ENCODE assay signal across 18 mouse cellular contexts in the genomic region with DNA sequence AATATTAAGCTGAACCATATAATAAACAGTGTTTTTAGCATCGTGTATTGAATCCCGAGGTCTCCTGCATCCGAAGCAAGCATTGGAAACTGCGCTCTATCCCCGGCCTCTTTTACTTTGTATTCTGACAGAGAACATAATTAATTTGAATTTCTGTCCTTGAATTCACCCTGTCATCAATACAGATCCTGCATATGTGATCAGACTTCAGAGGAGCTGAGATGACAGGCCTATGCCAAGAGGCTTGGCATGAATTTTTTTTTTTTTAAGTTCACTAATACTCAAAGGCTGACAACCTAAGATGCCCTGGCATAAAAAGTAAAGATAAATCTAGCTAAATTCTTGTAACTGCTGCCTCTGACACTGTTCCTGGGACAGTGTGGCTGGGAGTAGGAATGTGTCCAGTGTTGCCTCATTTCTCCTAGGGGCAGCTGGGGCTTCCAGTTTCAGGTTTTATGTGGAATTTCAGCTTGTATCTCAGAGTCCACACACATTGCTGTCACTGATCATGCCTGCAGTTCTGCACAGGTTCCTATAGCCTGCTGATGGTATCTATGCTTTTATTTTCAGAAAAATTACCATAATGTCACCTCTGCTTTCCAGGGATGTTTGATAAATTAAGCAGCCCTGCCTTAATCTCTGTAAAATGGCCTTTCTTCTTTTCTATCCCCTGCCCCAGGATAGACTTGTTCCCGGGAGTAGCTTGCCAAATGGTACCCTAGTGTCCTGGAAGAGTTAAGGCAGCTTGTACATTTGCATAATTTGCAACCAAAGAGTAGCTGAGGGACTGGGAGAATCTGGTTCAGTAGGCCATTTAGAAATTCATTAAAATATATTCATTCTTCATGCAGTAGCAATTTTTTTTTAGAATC.
A peak's percentile ranks its signal among the peaks of the same experiment; 100 is the strongest.
DNase-seq lines count a peak whose midpoint lies in the region; ATAC-seq and TF ChIP-seq lines count a peak whose summit lies in the region.
"Had no signal": no experiment of that assay in that cellular context is flagged by ENCODE, and none has a peak within 500 bp of the region (broad histone marks: within the 10 kb centered on the region; RNA-seq: fewer than 3 reads in every experiment).

No protein-coding gene starts in this region.

- no peak overlapping the region for H3K4me2 ChIP-seq in forebrain, embryonic 11.5 days (ENCODE audit: low read depth, low read length, severe bottlenecking)
- no peak overlapping the region for H3K4me2 ChIP-seq in forebrain, embryonic 13.5 days
- no peak overlapping the region for H3K4me2 ChIP-seq in hindbrain, embryonic 15.5 days
- H3K4me2 ChIP-seq in midbrain, postnatal 0 days (ENCODE audit: low read depth, low read length, poor library complexity, severe bottlenecking): no peak overlapping the region
- H3K4me2 ChIP-seq: embryonic facial prominence, embryonic 13.5 days; liver, embryonic 12.5 days; lung, embryonic 15.5 days had no signal

- no peaks in the 10 kb centered on the region for H3K9me3 ChIP-seq in forebrain, embryonic 11.5 days (ENCODE audit: control insufficient read depth, low read length)
- H3K9me3 ChIP-seq in forebrain, embryonic 10.5 days: no peaks in the 10 kb centered on the region
- no peaks in the 10 kb centered on the region for H3K9me3 ChIP-seq in forebrain, embryonic 13.5 days (replicated peaks)
- no peaks in the 10 kb centered on the region for H3K9me3 ChIP-seq in hindbrain, embryonic 15.5 days
- no peaks in the 10 kb centered on the region for H3K9me3 ChIP-seq in midbrain, postnatal 0 days (ENCODE audit: low read length)
- H3K9me3 ChIP-seq: embryonic facial prominence, embryonic 13.5 days; liver, embryonic 12.5 days; lung, embryonic 15.5 days had no signal

- H3K4me1 ChIP-seq in forebrain, embryonic 11.5 days (replicated peaks; ENCODE audit: control insufficient read depth, insufficient read depth, low read length): no peaks in the 10 kb centered on the region
- H3K4me1 ChIP-seq in forebrain, embryonic 10.5 days: no peaks in the 10 kb centered on the region
- H3K4me1 ChIP-seq in forebrain, embryonic 13.5 days: peaks cover 16% of the 10 kb centered on the region
- H3K4me1 ChIP-seq in hindbrain, embryonic 15.5 days (replicated peaks): peaks cover 16% of the 10 kb centered on the region
- peaks cover 9% of the 10 kb centered on the region for H3K4me1 ChIP-seq in midbrain, postnatal 0 days (ENCODE audit: insufficient read depth, low read length)
- H3K4me1 ChIP-seq: embryonic facial prominence, embryonic 13.5 days; liver, embryonic 12.5 days had no signal

- H3K36me3 ChIP-seq in forebrain, embryonic 11.5 days (ENCODE audit: control insufficient read depth, insufficient read depth, low read length): no peaks in the 10 kb centered on the region
- H3K36me3 ChIP-seq in forebrain, embryonic 10.5 days (replicated peaks): no peaks in the 10 kb centered on the region
- no peaks in the 10 kb centered on the region for H3K36me3 ChIP-seq in forebrain, embryonic 13.5 days (ENCODE audit: poor library complexity, severe bottlenecking)
- H3K36me3 ChIP-seq in hindbrain, embryonic 15.5 days: no peaks in the 10 kb centered on the region
- H3K36me3 ChIP-seq in midbrain, postnatal 0 days (ENCODE audit: insufficient read depth, low read length): no peaks in the 10 kb centered on the region
- H3K36me3 ChIP-seq: embryonic facial prominence, embryonic 13.5 days; liver, embryonic 12.5 days; lung, embryonic 15.5 days had no signal

- WGBS in forebrain, embryonic 11.5 days: 80% methylated on average over 6 of the region's 6 CpGs
- WGBS in forebrain, embryonic 10.5 days: 85% methylated on average over 6 of the region's 6 CpGs
- 65% methylated on average over 6 of the region's 6 CpGs for whole genome bisulfite sequencing in forebrain, embryonic 13.5 days
- 46% methylated on average over 6 of the region's 6 CpGs for WGBS in hindbrain, embryonic 15.5 days
- 44% methylated on average over 6 of the region's 6 CpGs for WGBS in midbrain, postnatal 0 days

- peak; percentile 34 for TF ChIP-seq CTCF in midbrain, postnatal 0 days (IDR thresholded peaks at IDR 0.05)

- no peak overlapping the region for H3K9ac ChIP-seq in forebrain, embryonic 11.5 days (ENCODE audit: low read length)
- no peak overlapping the region for H3K9ac ChIP-seq in forebrain, embryonic 13.5 days
- no peak overlapping the region for H3K9ac ChIP-seq in hindbrain, embryonic 15.5 days
- no peak overlapping the region for H3K9ac ChIP-seq in midbrain, postnatal 0 days (replicated peaks; ENCODE audit: low read length, poor library complexity, severe bottlenecking)
- H3K9ac ChIP-seq: embryonic facial prominence, embryonic 13.5 days; liver, embryonic 12.5 days; lung, embryonic 15.5 days had no signal

- ATAC-seq in forebrain, embryonic 11.5 days (replicated peaks; ENCODE audit: low FRiP score): peak; percentile 47; the same call in 1 of the 2 replicates
- peak; percentile 76 for ATAC-seq in forebrain, embryonic 13.5 days
- peak; percentile 85 for ATAC-seq in hindbrain, embryonic 15.5 days (ENCODE audit: low FRiP score, low read depth)
- peak; percentile 41; the same call in 1 of the 2 replicates for ATAC-seq in midbrain, postnatal 0 days (ENCODE audit: low FRiP score)
- no peak for ATAC-seq in erythroblast, adult 5-6 weeks (replicated peaks; ENCODE audit: low FRiP score, poor library complexity, severe bottlenecking)
- ATAC-seq: inflammation-experienced regulatory T-cells, adult 6 months; liver, embryonic 12.5 days had no signal

- no peak overlapping the region for H3K4me3 ChIP-seq in forebrain, embryonic 11.5 days (ENCODE audit: low read depth, low read length)
- H3K4me3 ChIP-seq in forebrain, embryonic 10.5 days: no peak overlapping the region
- H3K4me3 ChIP-seq in forebrain, embryonic 13.5 days: no peak overlapping the region
- no peak overlapping the region for H3K4me3 ChIP-seq in hindbrain, embryonic 15.5 days
- H3K4me3 ChIP-seq in midbrain, postnatal 0 days (ENCODE audit: low read depth, low read length): no peak overlapping the region
- H3K4me3 ChIP-seq: embryonic facial prominence, embryonic 13.5 days; liver, embryonic 12.5 days; lung, embryonic 15.5 days had no signal

- no peak for DNase-seq in forebrain, embryonic 11.5 days (ENCODE audit: low spot score)
- DNase-seq in forebrain, embryonic 10.5 days (ENCODE audit: extremely low spot score, low spot score): no peak
- DNase-seq in midbrain, postnatal 0 days (ENCODE audit: low spot score): peak; percentile 39
- DNase-seq in frontal cortex, postnatal 14 days (ENCODE audit: low spot score in 2 of 2): no peak
- DNase-seq in heart, adult 9 months (ENCODE audit: low spot score in 2 of 2): no peak
- DNase-seq: adrenal gland, adult 8-10 months; cerebellum, adult 8-10 months; gastrocnemius, postnatal 10 days; kidney, adult 9 months; thymus, adult 18-20 months had no signal

- H3K27ac ChIP-seq in forebrain, embryonic 11.5 days (ENCODE audit: low read depth, low read length): no peak overlapping the region
- H3K27ac ChIP-seq in forebrain, embryonic 10.5 days: no peak overlapping the region
- peak overlapping the region; percentile 51 for H3K27ac ChIP-seq in forebrain, embryonic 13.5 days
- H3K27ac ChIP-seq in hindbrain, embryonic 15.5 days (replicated peaks): peak overlapping the region; percentile 23
- no peak overlapping the region for H3K27ac ChIP-seq in midbrain, postnatal 0 days (ENCODE audit: low read depth, low read length)
- H3K27ac ChIP-seq: embryonic facial prominence, embryonic 13.5 days; liver, embryonic 12.5 days; lung, embryonic 15.5 days; macrophage had no signal

- H3K27me3 ChIP-seq in forebrain, embryonic 11.5 days (ENCODE audit: control insufficient read depth, insufficient read depth, low read length): no peaks in the 10 kb centered on the region
- H3K27me3 ChIP-seq in forebrain, embryonic 10.5 days (ENCODE audit: poor library complexity, severe bottlenecking): no peaks in the 10 kb centered on the region
- H3K27me3 ChIP-seq in forebrain, embryonic 13.5 days: no peaks in the 10 kb centered on the region
- no peaks in the 10 kb centered on the region for H3K27me3 ChIP-seq in hindbrain, embryonic 15.5 days
- no peaks in the 10 kb centered on the region for H3K27me3 ChIP-seq in midbrain, postnatal 0 days (ENCODE audit: insufficient read depth, low read length)
- H3K27me3 ChIP-seq: embryonic facial prominence, embryonic 13.5 days; liver, embryonic 12.5 days; lung, embryonic 15.5 days had no signal

Comparison
In these comparisons a context has a peak if more than half of its experiments do, and no peak if none do; other contexts are left out.
1. H3K27ac ChIP-seq: peak in forebrain, embryonic 13.5 days (single experiment) and hindbrain, embryonic 15.5 days (single experiment); none in forebrain, embryonic 11.5 days (single experiment), forebrain, embryonic 10.5 days (single experiment) and midbrain, postnatal 0 days (single experiment).